Mouse (Mus musculus): ENCODE measurements around the gene Trip10. TPM values are rescaled to one million over a fixed set of nuclear protein-coding genes. Genes with fewer than 3 reads are reported as not detected.

Gene Trip10
- total RNA-seq, 2 experiments from 2014 or later, result 8.1 to 9.2 TPM

- peak in 1 of 2 experiments; percentile 19 for DNase-seq (ENCODE audit: low spot score in 2 of 2)
- intact Hi-C loops (cut with DNase I), result no loop called here
Observed at GRCm38 (mm10) chr17:57280411-57280810, 31.2 kb downstream of the Trip10 start.

GRCm38 (mm10) chr17:57283906-57284305 lies 34.7 kb downstream of the Trip10 start:
- DNase-seq (ENCODE audit: low spot score in 2 of 2), result no peak
- intact Hi-C loops (cut with DNase I), result no loop called here

- intact Hi-C loops (cut with DNase I), result no loop called here
- no peak for DNase-seq (ENCODE audit: low spot score in 2 of 2)
Observed at GRCm38 (mm10) chr17:57285077-57285476, 35.8 kb downstream of the Trip10 start.

- intact Hi-C loops (cut with DNase I), result no loop called here
Observed at GRCm38 (mm10) chr17:57286718-57287355, 37.6 kb downstream of the Trip10 start.

GRCm38 (mm10) chr17:57289252-57289651 lies 40.0 kb downstream of the Trip10 start:
- DNase-seq (ENCODE audit: low spot score in 2 of 2), result no peak
- intact Hi-C loops (cut with DNase I), result no loop called here

More at GRCm38 (mm10) chr17:57286718-57287355, 37.6 kb downstream of the Trip10 start:
- no peak for DNase-seq (ENCODE audit: low spot score in 2 of 2)

- intact Hi-C loops (cut with DNase I), result no loop called here
- DNase-seq (ENCODE audit: low spot score in 2 of 2), result peak; percentile 18 to 30
Observed at GRCm38 (mm10) chr17:57290001-57290670, 40.9 kb downstream of the Trip10 start.

GRCm38 (mm10) chr17:57290671-57291055 lies 41.4 kb downstream of the Trip10 start:
- DNase-seq (ENCODE audit: low spot score in 2 of 2), result no peak
- intact Hi-C loops (cut with DNase I), result no loop called here

- intact Hi-C loops (cut with DNase I), result no loop called here
- no peak for DNase-seq (ENCODE audit: low spot score in 2 of 2)
Observed at GRCm38 (mm10) chr17:57292302-57292701, 43.0 kb downstream of the Trip10 start.

- intact Hi-C loops (cut with DNase I), result no loop called here
- DNase-seq (ENCODE audit: low spot score in 2 of 2), result no peak
Observed at GRCm38 (mm10) chr17:57292968-57293367, 43.7 kb downstream of the Trip10 start.

GRCm38 (mm10) chr17:57295935-57296334 lies 46.7 kb downstream of the Trip10 start:
- DNase-seq (ENCODE audit: low spot score in 2 of 2), result no peak
- intact Hi-C loops (cut with DNase I), result no loop called here

- intact Hi-C loops (cut with DNase I), result no loop called here
- no peak for DNase-seq (ENCODE audit: low spot score in 2 of 2)
Observed at GRCm38 (mm10) chr17:57297040-57297439, 47.8 kb downstream of the Trip10 start.

GRCm38 (mm10) chr17:57305593-57305992 lies 56.3 kb downstream of the Trip10 start:
- intact Hi-C loops (cut with DNase I), result no loop called here
- DNase-seq (ENCODE audit: low spot score in 2 of 2), result no peak

GRCm38 (mm10) chr17:57307074-57307473 lies 57.8 kb downstream of the Trip10 start:
- DNase-seq (ENCODE audit: low spot score in 2 of 2), result no peak
- intact Hi-C loops (cut with DNase I), result no loop called here

- no peak for DNase-seq (ENCODE audit: low spot score in 2 of 2)
- intact Hi-C loops (cut with DNase I), result no loop called here
Observed at GRCm38 (mm10) chr17:57311801-57312200, 62.5 kb downstream of the Trip10 start.

Small RNA genes lying within 50 kb of the gene (microRNA-seq; reads per million reads assigned to microRNA genes)
- 0 reads per million in 2 experiments for gene Mir6978

Other genes starting within 250 kb of the Trip10 start
- gene Pspn, start 249.4 kb upstream of the Trip10 start, total RNA-seq (2021), result not detected
- gene Gtf2f1, start 238.2 kb upstream of the Trip10 start, total RNA-seq (2021), result 10 to 100 TPM; 54.9 to 58.4 TPM
- under 1 TPM in 1 of 2 experiments, not detected in 1; 0.30 TPM for gene Gm17949, start 238.0 kb upstream of the Trip10 start, total RNA-seq (2021)
- 100 to 1,000 TPM; 116 to 117 TPM for gene Khsrp, start 217.9 kb upstream of the Trip10 start, total RNA-seq (2021)
- not detected for gene Slc25a41, start 207.8 kb upstream of the Trip10 start, total RNA-seq (2021)
- gene Crb3, start 190.3 kb upstream of the Trip10 start, total RNA-seq (2021), result 1 to 10 TPM in 1 of 2 experiments, not detected in 1; 1.6 TPM
- 100 to 1,000 TPM; 361 to 364 TPM for gene Slc25a23, start 189.6 kb upstream of the Trip10 start, total RNA-seq (2021)
- gene Dennd1c, start 170.9 kb upstream of the Trip10 start, total RNA-seq (2021), result 1 to 10 TPM; 1.8 to 1.9 TPM
- 100 to 1,000 TPM; 671 to 695 TPM for gene Tubb4a, start 161.7 kb upstream of the Trip10 start, total RNA-seq (2021)
- gene Tnfsf9, start 144.1 kb upstream of the Trip10 start, total RNA-seq (2021), result under 1 TPM; 0.26 to 0.42 TPM
- not detected for gene Cd70, start 99.7 kb upstream of the Trip10 start, total RNA-seq (2021)
- gene Tnfsf14, start 55.3 kb upstream of the Trip10 start, total RNA-seq (2021), result not detected
- under 1 TPM; 0.46 to 0.53 TPM for gene C3, start 21.3 kb upstream of the Trip10 start, total RNA-seq (2021)
- gene Gpr108, start 1.0 kb upstream of the Trip10 start, total RNA-seq (2021), result 10 to 100 TPM; 18.1 to 19.3 TPM
- gene Vav1, start 29.6 kb downstream of the Trip10 start, total RNA-seq (2021), result 1 to 10 TPM; 4.2 to 5.4 TPM
- gene Adgre1, start 109.2 kb downstream of the Trip10 start, total RNA-seq (2021), result 1 to 10 TPM; 5.3 to 7.0 TPM